Mouse (Mus musculus) E14TG2a.4 (cell line): ENCODE measurements around the gene Kri1.
A peak's percentile ranks its signal among the peaks of the same experiment; 100 is the strongest.
"Not testable (repeated sequence)": the region's sequence is repeated elsewhere in the genome, so short reads cannot be mapped to it uniquely, and the experiment has no call there.

Experiments
- H3K27me3 ChIP-seq: 2 replicates; pipeline ENCODE4 v1.6.1; 2014; ENCODE audit warnings: low read length, control low read depth; ENCODE audit not compliant: insufficient read depth
- H3K36me3 ChIP-seq: 2 replicates; pipeline ENCODE4 v1.6.1; 2014; ENCODE audit warnings: low read length, control low read depth; ENCODE audit not compliant: insufficient read depth
- H3K4me1 ChIP-seq: replicated peaks from 2 replicates; pipeline ENCODE4 v1.6.1; 2014; ENCODE audit warnings: low read depth, low read length, control low read depth
- H3K4me3 ChIP-seq: replicated peaks from 2 replicates; pipeline ENCODE4 v1.5.1; 2014; ENCODE audit warnings: mild to moderate bottlenecking, low read length
- H3K9me3 ChIP-seq: 2 replicates; pipeline ENCODE4 v1.6.1; 2014; ENCODE audit warnings: low read length, control low read depth
- CTCF ChIP-seq: conservative IDR thresholded peaks from 2 replicates; pipeline ENCODE4 v1.5.1; 2014; ENCODE audit warnings: low read length
- NANOG ChIP-seq: IDR thresholded peaks from 2 replicates; pipeline ENCODE4 v1.6.1; 2014; ENCODE audit warnings: borderline replicate concordance, low read length, mixed read lengths
- POU5F1 ChIP-seq: IDR thresholded peaks from 2 replicates; pipeline ENCODE4 v1.6.1; 2014; ENCODE audit warnings: low read length, borderline replicate concordance

Kri1 gene

GRCm38 (mm10) chr9:21329699-21330289 lies 42.0 kb upstream of the Kri1 start:
- TF ChIP-seq POU5F1 (no peak), CTCF (no peak), NANOG (no peak)
- Histone ChIP-seq H3K4me3 (no peak overlapping the region), H3K36me3 (no peaks in the 10 kb centered on the region), H3K27me3 (no peaks in the 10 kb centered on the region), H3K9me3 (no peaks in the 10 kb centered on the region), H3K4me1 (peaks cover 54% of the 10 kb centered on the region)

GRCm38 (mm10) chr9:21329041-21329440 lies 41.3 kb upstream of the Kri1 start:
- TF ChIP-seq NANOG, result no peak
- no peak for TF ChIP-seq CTCF
- TF ChIP-seq POU5F1, result no peak
- Histone ChIP-seq H3K36me3 (no peaks in the 10 kb centered on the region), H3K4me1 (peaks cover 62% of the 10 kb centered on the region), H3K4me3 (no peak overlapping the region), H3K9me3 (no peaks in the 10 kb centered on the region), H3K27me3 (no peaks in the 10 kb centered on the region)

GRCm38 (mm10) chr9:21328041-21328440 lies 40.3 kb upstream of the Kri1 start:
- H3K36me3 ChIP-seq, result no peaks in the 10 kb centered on the region
- peaks cover 65% of the 10 kb centered on the region for H3K4me1 ChIP-seq
- H3K9me3 ChIP-seq, result no peaks in the 10 kb centered on the region
- H3K4me3 ChIP-seq, result no peak overlapping the region
- H3K27me3 ChIP-seq, result no peaks in the 10 kb centered on the region
- TF ChIP-seq CTCF (no peak), NANOG (no peak), POU5F1 (no peak)

- TF ChIP-seq POU5F1 (no peak), CTCF (no peak), NANOG (no peak)
- no peak overlapping the region for H3K4me3 ChIP-seq
- H3K9me3 ChIP-seq, result no peaks in the 10 kb centered on the region
- no peaks in the 10 kb centered on the region for H3K36me3 ChIP-seq
- H3K27me3 ChIP-seq, result no peaks in the 10 kb centered on the region
- H3K4me1 ChIP-seq, result peaks cover 65% of the 10 kb centered on the region
These were observed 39.8 kb upstream of the Kri1 start for GRCm38 (mm10) chr9:21327569-21327968.

GRCm38 (mm10) chr9:21324269-21324668 lies 36.5 kb upstream of the Kri1 start:
- no peaks in the 10 kb centered on the region for H3K36me3 ChIP-seq
- H3K4me3 ChIP-seq, result no peak overlapping the region
- peaks cover 65% of the 10 kb centered on the region for H3K4me1 ChIP-seq
- no peaks in the 10 kb centered on the region for H3K9me3 ChIP-seq
- TF ChIP-seq NANOG, result no peak
- no peak for TF ChIP-seq CTCF
- no peak for TF ChIP-seq POU5F1
- H3K27me3 ChIP-seq, result peaks cover 11% of the 10 kb centered on the region

- H3K4me3 ChIP-seq, H3K9me3 ChIP-seq, H3K36me3 ChIP-seq: not testable (repeated sequence)
- peaks cover 63% of the 10 kb centered on the region for H3K4me1 ChIP-seq
- peaks cover 11% of the 10 kb centered on the region for H3K27me3 ChIP-seq
These were observed 35.1 kb upstream of the Kri1 start for GRCm38 (mm10) chr9:21322917-21323297.

- no peaks in the 10 kb centered on the region for H3K36me3 ChIP-seq
- TF ChIP-seq NANOG (no peak), POU5F1 (no peak), CTCF (no peak)
- no peaks in the 10 kb centered on the region for H3K9me3 ChIP-seq
- peaks cover 60% of the 10 kb centered on the region for H3K4me1 ChIP-seq
- peak overlapping the region; percentile 85; the same call in 1 of the 2 replicates for H3K4me3 ChIP-seq
- peaks cover 11% of the 10 kb centered on the region for H3K27me3 ChIP-seq
These were observed 34.6 kb upstream of the Kri1 start for GRCm38 (mm10) chr9:21322211-21322916.

GRCm38 (mm10) chr9:21321513-21321835 lies 33.7 kb upstream of the Kri1 start:
- Histone ChIP-seq H3K4me1 (peaks cover 64% of the 10 kb centered on the region), H3K27me3 (peaks cover 11% of the 10 kb centered on the region), H3K36me3 (no peaks in the 10 kb centered on the region), H3K4me3 (peak overlapping the region; percentile 85), H3K9me3 (no peaks in the 10 kb centered on the region)
- no peak for TF ChIP-seq CTCF
- no peak for TF ChIP-seq NANOG
- no peak for TF ChIP-seq POU5F1
